Mouse (Mus musculus) erythroblast, embryonic 14.5 days (primary cell): ENCODE results near the gene Gm9789. TPM values are rescaled to one million over a fixed set of nuclear protein-coding genes. Genes with fewer than 3 reads are reported as not detected.
"Not testable (repeated sequence)": the region's sequence is repeated elsewhere in the genome, so short reads cannot be mapped to it uniquely, and the experiment has no call there.

Experiments used
- H3K27me3 ChIP-seq: 2 replicates; pipeline ENCODE4 v1.6.1; 2012; ENCODE audit warnings: inconsistent platforms; ENCODE audit not compliant: control insufficient read depth
- H3K36me3 ChIP-seq: 2 replicates; pipeline ENCODE4 v1.6.1; 2012; ENCODE audit warnings: mild to moderate bottlenecking, inconsistent platforms; ENCODE audit not compliant: control insufficient read depth
- H3K4me1 ChIP-seq: 2 replicates; pipeline ENCODE4 v1.6.1; 2012; ENCODE audit warnings: inconsistent platforms; ENCODE audit not compliant: control insufficient read depth
- H3K4me3 ChIP-seq: replicated peaks from 2 replicates; pipeline ENCODE3; 2012; ENCODE audit warnings: moderate library complexity, mild to moderate bottlenecking, inconsistent platforms
- H3K9me3 ChIP-seq: 2 replicates; pipeline ENCODE4 v1.6.1; 2012; ENCODE audit warnings: low read length, inconsistent platforms, mixed read lengths; ENCODE audit not compliant: control insufficient read depth
- GATA1 ChIP-seq: IDR thresholded peaks from 2 replicates; pipeline ENCODE4 v1.6.1; 2012; ENCODE audit warnings: low read length, inconsistent platforms, mixed read lengths
- TAL1 ChIP-seq: IDR thresholded peaks from 3 replicates; pipeline ENCODE4 v1.6.1; 2012; ENCODE audit warnings: low read length, inconsistent platforms, mixed read lengths
- polyA plus RNA-seq: library from polyadenylated mRNA; stranded (reverse); fragments of >175 nt; gene quantifications from 2 replicates; pipeline ENCODE4 v1.2.3, GENCODE M21; 2012

Gm9789 gene
- not detected in 2 replicates for polyA plus RNA-seq

DNA sequence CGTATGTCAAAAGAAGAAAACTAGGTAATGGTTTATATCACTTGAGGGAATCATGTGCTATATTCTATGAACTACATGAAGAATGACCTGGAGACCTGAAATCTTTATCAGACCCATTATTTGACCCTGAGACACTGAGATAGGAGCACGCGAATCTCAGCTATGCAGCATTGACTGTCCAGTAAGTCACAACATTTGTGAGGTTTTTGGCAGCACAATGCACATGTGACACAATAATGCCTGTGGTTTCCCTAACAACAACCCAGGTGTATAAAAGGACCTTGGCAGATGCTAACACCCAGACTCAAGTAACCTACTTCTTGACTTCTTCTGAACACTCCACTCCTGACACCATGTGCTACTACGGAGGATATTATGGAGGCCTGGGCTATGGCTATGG, at the start of gene Gm9789:
Gm9789 (plus strand) TSS at position 301 of the 400 bp plus-strand sequence.
- Histone ChIP-seq H3K9me3 (peaks cover 17% of the 10 kb centered on the region), H3K36me3 (no peaks in the 10 kb centered on the region), H3K4me3 (no peak within 1 kb of the TSS), H3K4me1 (no peaks in the 10 kb centered on the region), H3K27me3 (no peaks in the 10 kb centered on the region)
- no peak for TF ChIP-seq GATA1
- no peak for TF ChIP-seq TAL1

GRCm38 (mm10) chr16:89140551-89140950, 17.2 kb upstream of the Gm9789 start, which contains the start of gene Gm6358:
Gene Gm6358, plus strand, starts transcription at chr16:89140851.
- H3K4me1 ChIP-seq = no peaks in the 10 kb centered on the region
- TF ChIP-seq TAL1 (no peak), GATA1 (no peak)
- H3K9me3 ChIP-seq = peaks cover 7% of the 10 kb centered on the region
- H3K27me3 ChIP-seq = no peaks in the 10 kb centered on the region
- no peak within 1 kb of the TSS for H3K4me3 ChIP-seq
- H3K36me3 ChIP-seq = no peaks in the 10 kb centered on the region

- H3K36me3 ChIP-seq = no peaks in the 10 kb centered on the region
- H3K4me3 ChIP-seq = no peak within 1 kb of the TSS
- H3K9me3 ChIP-seq = peaks cover 7% of the 10 kb centered on the region
- TF ChIP-seq GATA1 = no peak
- TF ChIP-seq TAL1 = no peak
- H3K4me1 ChIP-seq = no peaks in the 10 kb centered on the region
- no peaks in the 10 kb centered on the region for H3K27me3 ChIP-seq
These were observed 7.0 kb upstream of the Gm9789 start, which contains the start of gene Gm10061 for GRCm38 (mm10) chr16:89150786-89151185. Gene Gm10061, plus strand, starts transcription at chr16:89151086.

GRCm38 (mm10) chr16:89169190-89169589, 11.4 kb downstream of the Gm9789 start, which contains the start of gene Gm7735:
Gene Gm7735, plus strand, starts transcription at chr16:89169490.
- H3K27me3 ChIP-seq, H3K4me3 ChIP-seq, H3K9me3 ChIP-seq, H3K4me1 ChIP-seq, H3K36me3 ChIP-seq: not testable (repeated sequence)

DNA sequence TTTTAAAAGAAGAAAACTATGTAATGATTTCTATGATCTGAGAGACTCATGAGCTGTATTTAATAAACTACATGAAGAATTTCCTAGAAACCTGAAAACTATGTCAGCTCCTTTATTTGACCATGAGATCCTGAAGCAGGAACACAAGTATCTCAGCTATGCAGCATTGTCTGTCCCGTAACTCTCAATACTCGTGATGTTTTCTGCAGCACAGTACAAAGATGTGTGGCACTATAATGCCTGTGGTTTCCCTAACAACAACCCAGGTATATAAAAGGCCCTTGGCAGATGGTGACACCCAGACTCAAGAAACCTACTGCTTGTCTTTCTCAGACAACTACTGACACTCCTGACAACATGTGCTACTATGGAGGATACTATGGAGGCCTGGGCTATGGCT, 16.7 kb downstream of the Gm9789 start, which contains the start of gene 1110057P08Rik:
1110057P08Rik (plus strand) TSS at position 301 of the 400 bp plus-strand sequence.
- peaks cover 5% of the 10 kb centered on the region; the same call in 1 of the 2 replicates for H3K9me3 ChIP-seq
- TF ChIP-seq GATA1 (no peak), TAL1 (no peak)
- H3K4me1 ChIP-seq = no peaks in the 10 kb centered on the region
- no peak within 1 kb of the TSS for H3K4me3 ChIP-seq
- no peaks in the 10 kb centered on the region for H3K27me3 ChIP-seq
- no peaks in the 10 kb centered on the region for H3K36me3 ChIP-seq

- no peak for TF ChIP-seq TAL1
- no peak for TF ChIP-seq GATA1
- H3K36me3 ChIP-seq = no peaks in the 10 kb centered on the region
These were observed 30.9 kb downstream of the Gm9789 start for GRCm38 (mm10) chr16:89188621-89189020.

DNA sequence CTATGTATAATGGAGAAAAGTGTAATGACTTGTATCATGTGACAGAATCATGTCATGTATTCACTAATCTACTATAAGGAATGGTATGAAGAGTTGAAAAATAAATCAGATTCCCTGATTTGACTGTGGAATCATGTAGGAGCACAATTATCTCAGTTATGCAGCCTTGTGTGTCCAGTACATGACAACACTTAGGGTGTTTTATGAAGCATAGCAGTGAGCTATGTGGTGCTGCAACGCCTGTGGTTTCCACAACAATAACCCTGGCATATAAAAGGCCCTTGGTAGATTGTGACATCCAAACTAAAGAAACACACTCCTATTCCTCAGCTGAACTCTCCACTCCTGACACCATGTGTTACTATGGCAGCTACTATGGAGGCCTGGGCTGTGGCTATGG, 47.8 kb downstream of the Gm9789 start, which contains the start of gene Krtap20-2:
Krtap20-2 (plus strand) TSS at position 301 of the 400 bp plus-strand sequence.
- no peaks in the 10 kb centered on the region for H3K9me3 ChIP-seq

More at GRCm38 (mm10) chr16:89188621-89189020, 30.9 kb downstream of the Gm9789 start:
- Histone ChIP-seq H3K4me1 (no peaks in the 10 kb centered on the region), H3K9me3 (peaks cover 4% of the 10 kb centered on the region; the same call in 1 of the 2 replicates), H3K27me3 (no peaks in the 10 kb centered on the region), H3K4me3 (no peak overlapping the region)

More for the DNA sequence above, 47.8 kb downstream of the Gm9789 start, which contains the start of gene Krtap20-2:
- no peak for TF ChIP-seq GATA1
- TF ChIP-seq TAL1 = no peak
- no peak within 1 kb of the TSS for H3K4me3 ChIP-seq
- H3K36me3 ChIP-seq = no peaks in the 10 kb centered on the region
- H3K27me3 ChIP-seq = no peaks in the 10 kb centered on the region
- no peaks in the 10 kb centered on the region for H3K4me1 ChIP-seq

Other genes starting within 250 kb of the Gm9789 start
- not detected in 2 replicates for gene Krtap19-9b, start 225.7 kb upstream of the Gm9789 start, polyA plus RNA-seq
- gene Krtap16-3, start 195.1 kb upstream of the Gm9789 start, polyA plus RNA-seq = not detected in 2 replicates
- gene Krtap22-2, start 147.2 kb upstream of the Gm9789 start, polyA plus RNA-seq = not detected in 2 replicates
- gene Gm10229, start 142.7 kb upstream of the Gm9789 start, polyA plus RNA-seq = not detected in 2 replicates
- gene Krtap6-1, start 126.3 kb upstream of the Gm9789 start, polyA plus RNA-seq = not detected in 2 replicates
- not detected in 2 replicates for gene Gm10228, start 116.5 kb upstream of the Gm9789 start, polyA plus RNA-seq
- gene Krtap6-5, start 110.1 kb upstream of the Gm9789 start, polyA plus RNA-seq = not detected in 2 replicates
- not detected in 2 replicates for gene 1110025L11Rik, start 94.0 kb upstream of the Gm9789 start, polyA plus RNA-seq
- not detected in 2 replicates for gene Krtap6-3, start 73.9 kb upstream of the Gm9789 start, polyA plus RNA-seq
- gene Gm6358, start 17.1 kb upstream of the Gm9789 start, polyA plus RNA-seq = not detected in 2 replicates
- gene Gm10061, start 6.9 kb upstream of the Gm9789 start, polyA plus RNA-seq = not detected in 2 replicates
- gene Gm7735, start 11.5 kb downstream of the Gm9789 start, polyA plus RNA-seq = not detected in 2 replicates
- not detected in 2 replicates for gene 1110057P08Rik, start 16.8 kb downstream of the Gm9789 start, polyA plus RNA-seq
- not detected in 2 replicates for gene Krtap20-2, start 47.9 kb downstream of the Gm9789 start, polyA plus RNA-seq
- not detected in 2 replicates for gene Krtap21-1, start 245.9 kb downstream of the Gm9789 start, polyA plus RNA-seq